Mouse (Mus musculus) layer of hippocampus, adult 2 months (tissue): Measurements from ENCODE around the gene Heatr1. TPM values are rescaled to one million over a fixed set of nuclear protein-coding genes. Genes with fewer than 3 reads are reported as not detected.

Experiments
- DNase-seq, 2 experiments: peaks; one replicate each; pipeline ENCODE4 v3.0.0; 2022; ENCODE audit warnings: low spot score in 2 of 2
- H3K27ac ChIP-seq: fragments of 200-600 bp; 2 replicates; pipeline ENCODE4 v1.8.1; 2022
- H3K4me3 ChIP-seq: fragments of 200-600 bp; 2 replicates; pipeline ENCODE4 v1.8.1; 2022; ENCODE audit warnings: mild to moderate bottlenecking
- CTCF ChIP-seq: fragments of 200-600 bp; conservative IDR thresholded peaks from 2 replicates; pipeline ENCODE4 v1.8.1; 2022; ENCODE audit warnings: antibody characterized with exemption, mild to moderate bottlenecking, moderate library complexity
- total RNA-seq, 2 experiments: library from RNA; stranded (reverse); gene quantifications; 2 replicates each; pipeline ENCODE4 v1.2.3; 2021

Heatr1 gene
- total RNA-seq, 2 experiments from 2014 or later, result 28.9 to 36.9 TPM

DNA sequence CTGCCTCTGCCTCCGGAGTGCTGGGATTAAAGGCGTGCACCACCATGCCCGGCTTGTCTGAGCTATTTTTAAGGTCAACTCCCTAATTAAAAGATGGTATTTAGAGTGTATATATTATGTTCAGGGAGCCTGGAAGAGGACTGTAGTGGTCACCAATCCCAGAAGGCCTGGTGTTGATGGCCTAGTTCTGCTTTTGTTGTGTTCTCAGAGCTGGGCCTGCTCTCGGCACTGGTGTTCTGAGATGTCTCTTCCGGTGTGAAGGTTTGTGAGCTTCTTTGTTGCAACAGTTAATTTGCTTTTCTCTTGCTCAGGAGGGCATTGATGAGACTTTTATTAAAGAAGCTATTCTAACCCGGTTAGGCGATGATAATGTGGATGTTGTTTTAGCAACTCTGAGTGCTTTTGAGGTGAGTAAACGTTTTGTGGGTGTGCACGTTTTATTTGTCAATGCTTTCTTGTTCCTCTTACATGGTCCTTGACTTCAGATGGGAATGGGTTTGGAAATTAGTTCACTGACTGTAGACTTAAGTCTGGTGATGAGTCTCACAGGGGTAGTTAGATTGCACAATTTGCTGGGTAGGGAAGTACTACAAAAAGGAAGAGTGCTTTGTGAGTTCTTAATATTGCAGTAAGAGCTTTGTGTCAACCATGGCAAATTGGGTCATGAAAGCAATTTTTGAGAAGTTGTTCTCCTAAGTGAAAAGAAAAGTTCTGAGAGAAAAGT lies 13.7 kb downstream of the Heatr1 start:
- TF ChIP-seq CTCF, result no peak
- DNase-seq, result no peak
- Histone ChIP-seq H3K4me3 (no peak overlapping the region), H3K27ac (peak overlapping the region; percentile 1; the same call in 1 of the 2 replicates)

GRCm38 (mm10) chr13:12412016-12412415 lies 17.2 kb downstream of the Heatr1 start:
- H3K27ac ChIP-seq, result no peak overlapping the region
- no peak overlapping the region for H3K4me3 ChIP-seq
- no peak for DNase-seq
- TF ChIP-seq CTCF, result no peak

- no peak overlapping the region for H3K27ac ChIP-seq
- no peak overlapping the region for H3K4me3 ChIP-seq
- no peak for DNase-seq
- no peak for TF ChIP-seq CTCF
Measured at GRCm38 (mm10) chr13:12420596-12420995, 25.8 kb downstream of the Heatr1 start.

GRCm38 (mm10) chr13:12428556-12428955 lies 33.7 kb downstream of the Heatr1 start:
- no peak for TF ChIP-seq CTCF
- Histone ChIP-seq H3K27ac (no peak overlapping the region), H3K4me3 (no peak overlapping the region)
- no peak for DNase-seq

DNA sequence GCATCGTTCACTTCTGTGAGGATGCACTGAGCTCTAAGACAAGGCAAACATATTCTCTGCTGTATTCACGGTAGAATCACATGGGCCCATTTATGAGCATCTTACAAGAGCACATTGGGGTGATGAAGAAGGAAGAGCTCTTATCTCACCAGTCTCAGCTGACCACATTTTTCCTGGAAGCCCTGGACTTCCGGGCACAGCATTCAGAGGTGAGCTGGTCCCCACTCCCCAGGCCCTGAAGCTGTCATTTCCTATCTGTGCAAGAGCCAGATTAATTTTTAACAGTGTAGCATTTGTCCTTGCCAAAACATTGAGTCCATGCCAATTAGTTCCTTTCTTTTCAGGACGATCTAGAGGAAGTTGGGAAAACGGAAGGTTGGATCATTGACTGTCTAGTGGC lies 39.0 kb downstream of the Heatr1 start:
- no peak for DNase-seq
- H3K27ac ChIP-seq, result no peak overlapping the region
- no peak for TF ChIP-seq CTCF
- H3K4me3 ChIP-seq, result no peak overlapping the region

DNA sequence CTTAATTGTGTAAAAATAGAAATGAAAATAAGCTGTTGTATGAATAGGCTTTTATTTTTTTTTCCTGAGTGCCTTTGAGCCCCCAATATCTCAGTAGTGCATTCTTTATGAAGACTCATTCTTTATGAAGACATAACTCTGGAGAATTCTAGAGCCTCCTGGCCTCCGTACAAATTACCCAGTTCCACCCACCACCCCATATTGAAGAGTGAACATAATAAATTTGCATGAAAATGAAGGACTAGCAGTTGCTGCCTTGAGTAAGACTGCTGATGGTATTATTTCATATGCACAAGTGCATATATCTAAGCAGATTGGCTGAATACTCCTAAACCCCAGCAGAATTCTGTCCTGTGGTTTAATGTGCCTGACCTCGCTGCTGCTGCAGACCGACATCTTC lies 44.8 kb downstream of the Heatr1 start:
- no peak overlapping the region for H3K4me3 ChIP-seq
- peak in 1 of 2 experiments; percentile 20 for DNase-seq
- H3K27ac ChIP-seq, result peak overlapping the region; percentile 63
- TF ChIP-seq CTCF, result no peak

DNA sequence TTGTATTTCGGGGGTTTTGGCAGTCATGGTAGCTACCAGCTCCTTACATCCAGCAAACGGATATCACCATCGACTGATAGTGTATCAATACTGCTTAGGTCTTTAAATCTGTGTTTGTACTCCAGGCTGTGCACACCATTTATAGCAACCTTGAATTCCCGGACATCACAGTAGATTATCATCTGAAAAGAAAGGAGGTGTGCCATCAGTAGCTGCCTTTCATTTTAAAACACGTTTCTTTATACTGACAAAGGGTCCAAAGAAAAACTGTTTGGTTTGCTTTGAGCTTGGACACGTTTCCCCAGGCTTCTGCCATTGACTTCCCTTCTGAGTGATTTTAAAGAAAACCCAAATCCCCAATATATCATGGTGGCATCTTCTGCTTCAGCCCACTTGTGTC lies 46.0 kb downstream of the Heatr1 start:
- DNase-seq, result no peak
- no peak overlapping the region for H3K27ac ChIP-seq
- H3K4me3 ChIP-seq, result no peak overlapping the region
- TF ChIP-seq CTCF, result no peak

DNA sequence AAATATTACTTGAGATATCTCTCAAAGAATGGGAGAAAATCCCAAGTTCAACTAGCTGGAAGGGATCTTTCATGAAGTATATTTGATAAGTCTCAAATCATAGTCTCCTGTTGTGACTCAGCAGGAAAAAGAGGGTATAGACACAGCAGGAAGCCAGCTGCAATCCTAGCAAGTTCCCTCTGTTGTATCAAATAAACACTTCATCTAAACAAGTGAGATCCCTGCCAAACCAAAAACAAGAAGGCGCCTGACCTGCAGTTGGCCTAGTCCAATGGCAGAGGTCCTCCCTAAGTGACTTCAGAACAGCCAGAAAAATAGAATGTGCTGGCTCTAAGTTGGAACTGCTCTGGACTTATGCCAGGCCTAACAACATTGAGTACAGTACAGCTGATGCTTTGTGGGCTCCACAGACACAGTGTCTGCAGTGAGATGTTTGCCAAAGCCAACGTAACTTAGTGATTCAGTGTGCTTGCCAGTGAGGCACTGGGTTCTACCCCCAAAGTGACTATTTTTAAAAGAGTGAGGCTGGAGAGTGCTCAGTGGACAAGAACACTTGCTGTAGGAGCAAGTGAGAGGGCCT lies 47.3 kb downstream of the Heatr1 start:
- peak; percentile 63 to 68 for DNase-seq
- TF ChIP-seq CTCF, result no peak
- Histone ChIP-seq H3K27ac (peak overlapping the region; percentile 80), H3K4me3 (no peak overlapping the region)

- no peak for DNase-seq
Measured at GRCm38 (mm10) chr13:12453150-12453549, 58.3 kb downstream of the Heatr1 start.

DNA sequence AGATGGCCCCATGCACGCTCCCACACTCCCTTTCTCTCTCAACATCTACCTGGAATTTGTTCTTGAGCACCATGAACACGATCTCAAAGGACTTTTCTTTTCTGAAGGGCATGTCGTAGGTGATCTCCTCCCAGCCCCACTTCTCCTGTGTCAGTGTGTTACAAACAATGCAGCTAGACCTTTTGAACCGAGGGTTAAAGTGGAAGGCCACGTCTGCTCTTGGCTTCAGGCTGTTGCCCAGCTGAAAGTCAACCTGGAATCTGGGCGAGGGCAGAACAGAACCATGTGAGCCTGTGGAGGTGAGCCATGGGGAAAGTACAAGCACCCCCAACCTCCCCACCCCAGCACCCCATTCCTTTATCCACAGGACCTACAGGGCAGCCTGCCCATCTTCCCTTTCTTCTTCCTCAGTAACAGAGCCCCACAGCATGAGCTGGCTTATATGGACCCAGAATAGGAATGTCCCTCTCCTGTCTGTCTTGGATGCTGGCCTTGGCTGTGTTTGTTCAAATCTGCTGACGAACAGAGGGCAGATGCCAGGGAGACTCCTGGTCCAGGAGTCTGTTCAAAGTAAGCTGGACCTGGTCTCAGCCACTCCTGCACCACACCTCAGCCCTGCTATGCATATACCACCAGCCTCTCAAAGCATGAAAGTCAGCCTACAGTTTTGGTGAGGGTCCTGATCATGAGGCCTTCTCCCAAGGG lies 60.0 kb downstream of the Heatr1 start:
- no peak overlapping the region for H3K4me3 ChIP-seq
- no peak for TF ChIP-seq CTCF
- DNase-seq, result no peak

More at GRCm38 (mm10) chr13:12453150-12453549, 58.3 kb downstream of the Heatr1 start:
- no peak overlapping the region for H3K4me3 ChIP-seq
- H3K27ac ChIP-seq, result no peak overlapping the region
- no peak for TF ChIP-seq CTCF

DNA sequence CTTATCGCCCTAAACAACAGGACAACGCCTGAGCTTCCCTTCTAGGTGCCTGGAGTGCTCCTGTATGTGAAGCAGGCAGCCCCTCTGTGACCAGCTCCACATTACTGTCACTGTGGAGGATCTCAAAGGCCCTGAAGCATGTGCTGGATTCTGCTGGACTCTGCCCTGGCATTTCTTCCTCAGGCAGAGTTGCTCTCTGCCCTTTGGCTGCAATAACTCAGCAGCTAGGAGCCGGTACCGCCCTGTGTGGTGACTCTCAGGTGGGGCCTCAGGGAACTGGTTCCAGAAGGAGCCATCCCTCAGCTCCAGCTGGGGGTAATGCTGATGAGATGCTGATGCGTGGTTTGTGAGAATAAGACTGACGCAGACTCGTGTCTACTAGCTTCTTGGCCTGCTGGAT lies 61.9 kb downstream of the Heatr1 start:
- TF ChIP-seq CTCF, result no peak
- no peak overlapping the region for H3K4me3 ChIP-seq
- DNase-seq, result no peak
- H3K27ac ChIP-seq, result no peak overlapping the region

More for the DNA sequence above, 60.0 kb downstream of the Heatr1 start:
- H3K27ac ChIP-seq, result no peak overlapping the region

DNA sequence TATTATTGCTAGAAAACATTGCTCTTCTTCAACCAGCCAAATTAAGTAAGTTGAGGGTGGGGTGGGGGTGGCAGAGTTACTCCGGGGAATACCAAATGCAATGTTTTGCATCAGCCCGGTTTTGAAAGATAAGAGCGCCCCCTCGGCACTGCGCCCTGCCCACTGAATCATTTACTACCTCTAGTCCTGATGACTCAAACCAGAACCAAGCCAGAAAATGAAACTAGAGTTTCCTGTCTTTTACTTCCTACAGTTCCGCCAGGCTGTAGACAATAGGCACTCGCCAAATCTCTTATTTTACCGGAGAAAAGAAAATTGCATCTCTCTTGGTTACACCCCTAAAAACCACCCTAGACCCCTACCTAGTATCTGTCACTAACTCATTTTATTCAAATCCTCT lies 65.6 kb downstream of the Heatr1 start:
- Histone ChIP-seq H3K4me3 (peak overlapping the region; percentile 71), H3K27ac (peak overlapping the region; percentile 93)
- TF ChIP-seq CTCF, result peak; percentile 48
- DNase-seq, result peak; percentile 54 to 77
